Mouse (Mus musculus): Measurements from ENCODE around the gene Pde2a. TPM values are rescaled to one million over a fixed set of nuclear protein-coding genes. Genes with fewer than 3 reads are reported as not detected.

The Pde2a gene
- polyA plus RNA-seq, 1 experiment from 2014 or later: 8.9 TPM

GRCm38 (mm10) chr7:101423970-101424369 is 2.5 kb downstream of the Pde2a start:
- Histone ChIP-seq H3K9me3 (ENCODE audit: control insufficient read depth, low read depth, low read length) (no peaks in the 10 kb centered on the region), H3K9ac (replicated peaks; ENCODE audit: low read depth, low read length) (no peak overlapping the region), H3K4me3 (ENCODE audit: low read depth, low read length) (no peak overlapping the region), H3K4me1 (ENCODE audit: control insufficient read depth, insufficient read depth, low read length) (no peaks in the 10 kb centered on the region), H3K36me3 (ENCODE audit: control insufficient read depth, insufficient read depth, low read length) (no peaks in the 10 kb centered on the region), H3K4me2 (replicated peaks; ENCODE audit: low read depth, low read length) (no peak overlapping the region), H3K27me3 (ENCODE audit: control insufficient read depth, insufficient read depth, low read length) (no peaks in the 10 kb centered on the region), H3K27ac (ENCODE audit: low read length) (no peak overlapping the region)
- WGBS: 63% methylated on average over 6 of the region's 6 CpGs
- ATAC-seq (ENCODE audit: insufficient number of reproducible peaks, insufficient read depth, low FRiP score, low read depth): no peak

GRCm38 (mm10) chr7:101426692-101427091 is 5.2 kb downstream of the Pde2a start:
- ATAC-seq (ENCODE audit: insufficient number of reproducible peaks, insufficient read depth, low FRiP score, low read depth): no peak
- no peak overlapping the region for H3K4me2 ChIP-seq (replicated peaks; ENCODE audit: low read depth, low read length)

GRCm38 (mm10) chr7:101427736-101428135 is 6.2 kb downstream of the Pde2a start:
- no peaks in the 10 kb centered on the region for H3K27me3 ChIP-seq (ENCODE audit: control insufficient read depth, insufficient read depth, low read length)
- H3K9me3 ChIP-seq (ENCODE audit: control insufficient read depth, low read depth, low read length): no peaks in the 10 kb centered on the region
- no peaks in the 10 kb centered on the region for H3K4me1 ChIP-seq (ENCODE audit: control insufficient read depth, insufficient read depth, low read length)
- no peak overlapping the region for H3K4me3 ChIP-seq (ENCODE audit: low read depth, low read length)
- H3K36me3 ChIP-seq (ENCODE audit: control insufficient read depth, insufficient read depth, low read length): no peaks in the 10 kb centered on the region
- H3K9ac ChIP-seq (replicated peaks; ENCODE audit: low read depth, low read length): no peak overlapping the region
- ATAC-seq (ENCODE audit: insufficient number of reproducible peaks, insufficient read depth, low FRiP score, low read depth): no peak
- 3% methylated on average over 2 of the region's 2 CpGs for WGBS
- no peak overlapping the region for H3K4me2 ChIP-seq (replicated peaks; ENCODE audit: low read depth, low read length)
- no peak overlapping the region for H3K27ac ChIP-seq (ENCODE audit: low read length)

More at GRCm38 (mm10) chr7:101426692-101427091, 5.2 kb downstream of the Pde2a start:
- Histone ChIP-seq H3K27me3 (ENCODE audit: control insufficient read depth, insufficient read depth, low read length) (no peaks in the 10 kb centered on the region), H3K9me3 (ENCODE audit: control insufficient read depth, low read depth, low read length) (no peaks in the 10 kb centered on the region), H3K4me3 (ENCODE audit: low read depth, low read length) (no peak overlapping the region), H3K27ac (ENCODE audit: low read length) (no peak overlapping the region), H3K36me3 (ENCODE audit: control insufficient read depth, insufficient read depth, low read length) (no peaks in the 10 kb centered on the region), H3K9ac (replicated peaks; ENCODE audit: low read depth, low read length) (no peak overlapping the region), H3K4me1 (ENCODE audit: control insufficient read depth, insufficient read depth, low read length) (no peaks in the 10 kb centered on the region)
- 64% methylated on average over 8 of the region's 8 CpGs for WGBS

- Histone ChIP-seq H3K9me3 (ENCODE audit: control insufficient read depth, low read depth, low read length) (no peaks in the 10 kb centered on the region), H3K36me3 (ENCODE audit: control insufficient read depth, insufficient read depth, low read length) (no peaks in the 10 kb centered on the region), H3K27me3 (ENCODE audit: control insufficient read depth, insufficient read depth, low read length) (no peaks in the 10 kb centered on the region), H3K4me3 (ENCODE audit: low read depth, low read length) (no peak overlapping the region), H3K27ac (ENCODE audit: low read length) (no peak overlapping the region), H3K4me1 (ENCODE audit: control insufficient read depth, insufficient read depth, low read length) (no peaks in the 10 kb centered on the region), H3K4me2 (replicated peaks; ENCODE audit: low read depth, low read length) (no peak overlapping the region), H3K9ac (replicated peaks; ENCODE audit: low read depth, low read length) (no peak overlapping the region)
- 59% methylated on average over 6 of the region's 6 CpGs for WGBS
- ATAC-seq (ENCODE audit: insufficient number of reproducible peaks, insufficient read depth, low FRiP score, low read depth): no peak
These were observed 13.5 kb downstream of the Pde2a start for GRCm38 (mm10) chr7:101435038-101435437.

- no peak overlapping the region for H3K27ac ChIP-seq (ENCODE audit: low read length)
- H3K4me2 ChIP-seq (replicated peaks; ENCODE audit: low read depth, low read length): no peak overlapping the region
- H3K9me3 ChIP-seq (ENCODE audit: control insufficient read depth, low read depth, low read length): no peaks in the 10 kb centered on the region
- H3K9ac ChIP-seq (replicated peaks; ENCODE audit: low read depth, low read length): no peak overlapping the region
- no peaks in the 10 kb centered on the region for H3K27me3 ChIP-seq (ENCODE audit: control insufficient read depth, insufficient read depth, low read length)
- no peak overlapping the region for H3K4me3 ChIP-seq (ENCODE audit: low read depth, low read length)
- 6% methylated on average over 1 of the region's 1 CpGs for WGBS
- no peak for ATAC-seq (ENCODE audit: insufficient number of reproducible peaks, insufficient read depth, low FRiP score, low read depth)
- H3K4me1 ChIP-seq (ENCODE audit: control insufficient read depth, insufficient read depth, low read length): no peaks in the 10 kb centered on the region
- H3K36me3 ChIP-seq (ENCODE audit: control insufficient read depth, insufficient read depth, low read length): no peaks in the 10 kb centered on the region
These were observed 16.4 kb downstream of the Pde2a start for GRCm38 (mm10) chr7:101437876-101438275.

GRCm38 (mm10) chr7:101443093-101443492 is 21.6 kb downstream of the Pde2a start:
- no peak for ATAC-seq (ENCODE audit: insufficient number of reproducible peaks, insufficient read depth, low FRiP score, low read depth)
- H3K27ac ChIP-seq (ENCODE audit: low read length): no peak overlapping the region

GRCm38 (mm10) chr7:101444211-101444610 is 22.7 kb downstream of the Pde2a start:
- Histone ChIP-seq H3K4me2 (replicated peaks; ENCODE audit: low read depth, low read length) (no peak overlapping the region), H3K4me3 (ENCODE audit: low read depth, low read length) (no peak overlapping the region), H3K9ac (replicated peaks; ENCODE audit: low read depth, low read length) (no peak overlapping the region), H3K9me3 (ENCODE audit: control insufficient read depth, low read depth, low read length) (no peaks in the 10 kb centered on the region), H3K36me3 (ENCODE audit: control insufficient read depth, insufficient read depth, low read length) (no peaks in the 10 kb centered on the region), H3K27me3 (ENCODE audit: control insufficient read depth, insufficient read depth, low read length) (no peaks in the 10 kb centered on the region), H3K27ac (ENCODE audit: low read length) (no peak overlapping the region), H3K4me1 (ENCODE audit: control insufficient read depth, insufficient read depth, low read length) (no peaks in the 10 kb centered on the region)
- 81% methylated on average over 4 of the region's 4 CpGs for WGBS
- ATAC-seq (ENCODE audit: insufficient number of reproducible peaks, insufficient read depth, low FRiP score, low read depth): no peak

More at GRCm38 (mm10) chr7:101443093-101443492, 21.6 kb downstream of the Pde2a start:
- Histone ChIP-seq H3K4me1 (ENCODE audit: control insufficient read depth, insufficient read depth, low read length) (no peaks in the 10 kb centered on the region), H3K9me3 (ENCODE audit: control insufficient read depth, low read depth, low read length) (no peaks in the 10 kb centered on the region), H3K27me3 (ENCODE audit: control insufficient read depth, insufficient read depth, low read length) (no peaks in the 10 kb centered on the region), H3K36me3 (ENCODE audit: control insufficient read depth, insufficient read depth, low read length) (no peaks in the 10 kb centered on the region), H3K9ac (replicated peaks; ENCODE audit: low read depth, low read length) (no peak overlapping the region), H3K4me3 (ENCODE audit: low read depth, low read length) (no peak overlapping the region), H3K4me2 (replicated peaks; ENCODE audit: low read depth, low read length) (no peak overlapping the region)
- WGBS: 69% methylated on average over 10 of the region's 10 CpGs

GRCm38 (mm10) chr7:101449855-101450254 is 28.4 kb downstream of the Pde2a start:
- H3K9me3 ChIP-seq (ENCODE audit: control insufficient read depth, low read depth, low read length): no peaks in the 10 kb centered on the region
- no peaks in the 10 kb centered on the region for H3K4me1 ChIP-seq (ENCODE audit: control insufficient read depth, insufficient read depth, low read length)
- 36% methylated on average over 3 of the region's 3 CpGs for WGBS
- H3K27ac ChIP-seq (ENCODE audit: low read length): no peak overlapping the region
- H3K4me2 ChIP-seq (replicated peaks; ENCODE audit: low read depth, low read length): no peak overlapping the region
- no peaks in the 10 kb centered on the region for H3K36me3 ChIP-seq (ENCODE audit: control insufficient read depth, insufficient read depth, low read length)
- ATAC-seq (ENCODE audit: insufficient number of reproducible peaks, insufficient read depth, low FRiP score, low read depth): no peak
- 0 out of 2 replicates have a peak, but pooled peaks cover 9% of the 10 kb centered on the region for H3K27me3 ChIP-seq (ENCODE audit: control insufficient read depth, insufficient read depth, low read length)
- H3K4me3 ChIP-seq (ENCODE audit: low read depth, low read length): no peak overlapping the region
- no peak overlapping the region for H3K9ac ChIP-seq (replicated peaks; ENCODE audit: low read depth, low read length)

Data from stomach, embryonic 14.5 days (tissue).